Mouse (Mus musculus): ENCODE data around the gene Anapc1. TPM values are rescaled to one million over a fixed set of nuclear protein-coding genes. Genes with fewer than 3 reads are reported as not detected.

Gene Anapc1
- polyA plus RNA-seq, 1 experiment from 2014 or later, result 59.5 TPM

- no peak for ATAC-seq
- Histone ChIP-seq H3K36me3 (ENCODE audit: control insufficient read depth, insufficient read depth) (no peaks in the 10 kb centered on the region), H3K4me1 (replicated peaks; ENCODE audit: control insufficient read depth, insufficient read depth, low read length) (no peaks in the 10 kb centered on the region), H3K27me3 (replicated peaks; ENCODE audit: control insufficient read depth, insufficient read depth, low read length) (no peaks in the 10 kb centered on the region), H3K9ac (replicated peaks; ENCODE audit: low read depth, low read length) (no peak overlapping the region), H3K4me2 (ENCODE audit: low read length) (no peak overlapping the region), H3K4me3 (replicated peaks; ENCODE audit: low read length) (no peak overlapping the region), H3K27ac (ENCODE audit: low read length) (no peak overlapping the region), H3K9me3 (ENCODE audit: control insufficient read depth, low read length) (no peaks in the 10 kb centered on the region)
- 57% methylated on average over 8 of the region's 8 CpGs for WGBS
Observed at GRCm38 (mm10) chr2:128565904-128566303, 121.3 kb downstream of the Anapc1 start.

- H3K27ac ChIP-seq (ENCODE audit: low read length), result no peak overlapping the region
- WGBS, result 88% methylated on average over 3 of the region's 3 CpGs
- no peak for ATAC-seq
- H3K27me3 ChIP-seq (replicated peaks; ENCODE audit: control insufficient read depth, insufficient read depth, low read length), result no peaks in the 10 kb centered on the region
- H3K4me2 ChIP-seq (ENCODE audit: low read length), result no peak overlapping the region
- H3K9ac ChIP-seq (replicated peaks; ENCODE audit: low read depth, low read length), result no peak overlapping the region
- no peak overlapping the region for H3K4me3 ChIP-seq (replicated peaks; ENCODE audit: low read length)
- no peaks in the 10 kb centered on the region for H3K9me3 ChIP-seq (ENCODE audit: control insufficient read depth, low read length)
- no peaks in the 10 kb centered on the region for H3K4me1 ChIP-seq (replicated peaks; ENCODE audit: control insufficient read depth, insufficient read depth, low read length)
- H3K36me3 ChIP-seq (ENCODE audit: control insufficient read depth, insufficient read depth), result no peaks in the 10 kb centered on the region
Observed at GRCm38 (mm10) chr2:128564195-128564594, 123.0 kb downstream of the Anapc1 start.

Other genes with a start within 250 kb of the Anapc1 start
- not detected in 2 replicates for gene Spdye4c, start 96.2 kb downstream of the Anapc1 start, polyA plus RNA-seq (2015; fragmentation: Nextera tagmentation; extraction: Ambion mirVana)
- 0.73 and 1.2 TPM in 2 replicates for gene Mertk, start 11.6 kb upstream of the Anapc1 start, polyA plus RNA-seq (2015; fragmentation: Nextera tagmentation; extraction: Ambion mirVana)
- gene Tmem87b, start 130.7 kb upstream of the Anapc1 start, polyA plus RNA-seq (2015; fragmentation: Nextera tagmentation; extraction: Ambion mirVana), result 45.3 and 45.5 TPM in 2 replicates
- gene Fbln7, start 175.6 kb upstream of the Anapc1 start, polyA plus RNA-seq (2015; fragmentation: Nextera tagmentation; extraction: Ambion mirVana), result 1.7 and 2.4 TPM in 2 replicates